Mouse (Mus musculus) midbrain, embryonic 12.5 days (tissue): ENCODE measurements at regions not wholly inside any gene's neighbourhood (a gene's known extent, or its start where the extent isn't known, plus 50 kb on each side); places are given as distances from the start of the nearest gene placed in this dataset.
A peak's percentile ranks its signal among the peaks of the same experiment; 100 is the strongest.
"Not testable (repeated sequence)": the region's sequence is repeated elsewhere in the genome, so short reads cannot be mapped to it uniquely, and the experiment has no call there.

ENCODE experiments used
- ATAC-seq: fragments of 200-750 bp; cut with Nextera tagmentation; 2 replicates; pipeline ENCODE4 v1.8.0; 2017; ENCODE audit warnings: low read depth, moderate TSS enrichment, moderate library complexity; ENCODE audit not compliant: low FRiP score
- H3K27ac ChIP-seq: fragments of 300-500 bp; sonication (generic); replicated peaks from 2 replicates; pipeline ENCODE4 v1.5.1; 2016; ENCODE audit warnings: mild to moderate bottlenecking
- H3K27me3 ChIP-seq: fragments of 300-500 bp; sonication (generic); 2 replicates; pipeline ENCODE4 v1.6.1; 2016; ENCODE audit warnings: mild to moderate bottlenecking
- H3K36me3 ChIP-seq: fragments of 300-500 bp; sonication (generic); 2 replicates; pipeline ENCODE4 v1.6.1; 2016
- H3K4me1 ChIP-seq: fragments of 300-500 bp; sonication (generic); 2 replicates; pipeline ENCODE4 v1.6.1; 2016
- H3K4me2 ChIP-seq: fragments of 300-500 bp; sonication (generic); replicated peaks from 2 replicates; pipeline ENCODE4 v1.6.1; 2016; ENCODE audit warnings: mild to moderate bottlenecking, moderate library complexity
- H3K4me3 ChIP-seq: fragments of 300-500 bp; sonication (generic); 2 replicates; pipeline ENCODE4 v1.5.1; 2016; ENCODE audit warnings: mild to moderate bottlenecking
- H3K9ac ChIP-seq: fragments of 300-500 bp; sonication (generic); replicated peaks from 2 replicates; pipeline ENCODE4 v1.6.1; 2016; ENCODE audit warnings: mild to moderate bottlenecking, moderate library complexity
- H3K9me3 ChIP-seq: fragments of 300-500 bp; sonication (generic); 2 replicates; pipeline ENCODE4 v1.6.1; 2016; ENCODE audit warnings: mild to moderate bottlenecking
- WGBS: fragments of 180-500 bp; shearing (Covaris S2); methylation state at CpG from one replicate; pipeline ENCODE4 v1.1.7; 2016; 5-methylcytosine and 5-hydroxymethylcytosine counted together

DNA sequence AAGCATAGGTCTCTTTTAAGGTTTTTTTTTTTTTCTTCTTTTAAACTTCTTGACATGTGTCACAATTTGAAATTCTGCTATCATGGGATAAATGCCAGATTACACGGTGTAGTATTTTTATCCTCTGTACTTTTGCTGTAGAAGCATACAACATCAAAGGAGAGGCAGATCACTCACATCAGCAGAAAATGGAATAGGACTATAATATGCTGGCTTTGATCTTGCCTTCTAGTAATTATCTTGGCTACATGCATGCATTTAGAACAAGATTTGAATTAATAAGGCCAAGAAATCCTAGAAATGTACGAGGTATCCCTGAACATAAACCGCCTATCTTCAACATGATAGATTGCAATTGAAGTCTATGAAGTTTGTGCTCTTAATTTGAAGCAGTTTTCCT, 251.9 kb upstream of the 1700008P02Rik start:
- 71% methylated on average over 3 of the region's 3 CpGs for WGBS
- H3K4me2 ChIP-seq = no peak overlapping the region
- no peaks in the 10 kb centered on the region for H3K27me3 ChIP-seq
- H3K27ac ChIP-seq = no peak overlapping the region
- H3K4me1 ChIP-seq = no peaks in the 10 kb centered on the region
- no peak for ATAC-seq
- H3K36me3 ChIP-seq = no peaks in the 10 kb centered on the region
- H3K4me3 ChIP-seq = no peak overlapping the region
- no peak overlapping the region for H3K9ac ChIP-seq
- H3K9me3 ChIP-seq = no peaks in the 10 kb centered on the region

DNA sequence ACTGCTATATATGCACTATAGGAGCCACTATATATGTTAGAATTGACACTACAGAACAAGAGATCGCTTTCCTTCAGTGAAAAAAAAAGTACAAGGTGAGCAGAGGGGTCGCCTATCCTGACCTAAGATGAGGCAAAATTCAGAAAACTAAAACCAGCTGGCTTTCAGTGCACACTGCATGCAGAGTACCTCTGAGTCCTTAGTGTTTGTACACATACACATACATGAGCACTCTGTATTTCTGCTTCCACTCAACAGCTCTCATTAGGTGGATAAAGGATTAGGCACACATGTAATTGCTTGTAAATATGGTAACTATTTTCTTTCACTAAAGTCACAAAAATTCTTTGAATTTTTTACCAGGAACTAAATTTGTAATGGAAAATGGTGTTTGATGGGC, 251.5 kb upstream of the 1700008P02Rik start:
- H3K4me1 ChIP-seq = no peaks in the 10 kb centered on the region
- H3K4me3 ChIP-seq = no peak overlapping the region
- H3K9ac ChIP-seq = no peak overlapping the region
- no peak for ATAC-seq
- H3K27me3 ChIP-seq = no peaks in the 10 kb centered on the region
- no peaks in the 10 kb centered on the region for H3K36me3 ChIP-seq
- no peak overlapping the region for H3K27ac ChIP-seq
- no peak overlapping the region for H3K4me2 ChIP-seq
- 79% methylated on average over 2 of the region's 2 CpGs for WGBS
- H3K9me3 ChIP-seq = no peaks in the 10 kb centered on the region

GRCm38 (mm10) chr3:6866148-6866483, 245.9 kb upstream of the 1700008P02Rik start:
- Histone ChIP-seq H3K4me2 (no peak overlapping the region), H3K4me1 (no peaks in the 10 kb centered on the region), H3K27me3 (no peaks in the 10 kb centered on the region), H3K4me3 (no peak overlapping the region), H3K9me3 (no peaks in the 10 kb centered on the region), H3K27ac (no peak overlapping the region), H3K9ac (no peak overlapping the region), H3K36me3 (no peaks in the 10 kb centered on the region)
- no peak for ATAC-seq

GRCm38 (mm10) chr3:6865462-6866147, 245.4 kb upstream of the 1700008P02Rik start:
- WGBS = 74% methylated on average over 3 of the region's 3 CpGs
- no peak overlapping the region for H3K9ac ChIP-seq
- no peak overlapping the region for H3K4me2 ChIP-seq
- H3K27ac ChIP-seq = no peak overlapping the region
- H3K4me1 ChIP-seq = no peaks in the 10 kb centered on the region
- no peak overlapping the region for H3K4me3 ChIP-seq
- no peaks in the 10 kb centered on the region for H3K9me3 ChIP-seq
- H3K27me3 ChIP-seq = no peaks in the 10 kb centered on the region
- ATAC-seq = 0 out of 2 replicates have a peak, but pooled peaks have one; percentile 19
- H3K36me3 ChIP-seq = no peaks in the 10 kb centered on the region

DNA sequence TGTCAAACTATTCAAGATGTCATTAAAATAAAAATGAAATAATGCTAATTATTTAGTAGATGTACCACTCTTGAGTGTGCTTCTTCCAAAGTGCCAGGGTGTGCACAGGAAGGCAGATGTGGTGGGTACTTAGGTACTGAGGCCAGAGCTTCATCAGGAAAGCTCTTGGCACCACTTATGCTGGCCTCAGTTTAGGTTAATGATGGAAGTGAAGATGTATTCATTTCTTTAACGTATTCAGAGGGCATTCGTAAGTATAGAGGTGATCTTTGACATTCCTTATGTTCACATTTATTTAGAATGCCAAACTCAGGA, 239.6 kb upstream of the 1700008P02Rik start:
- peak; percentile 32 for ATAC-seq
- Histone ChIP-seq H3K27ac (no peak overlapping the region; the same call in 1 of the 2 replicates), H3K9ac (no peak overlapping the region), H3K9me3 (no peaks in the 10 kb centered on the region), H3K4me1 (no peaks in the 10 kb centered on the region; the same call in 1 of the 2 replicates), H3K4me2 (no peak overlapping the region), H3K4me3 (no peak overlapping the region), H3K27me3 (no peaks in the 10 kb centered on the region), H3K36me3 (no peaks in the 10 kb centered on the region)
- WGBS = 87% methylated on average over 2 of the region's 2 CpGs

DNA sequence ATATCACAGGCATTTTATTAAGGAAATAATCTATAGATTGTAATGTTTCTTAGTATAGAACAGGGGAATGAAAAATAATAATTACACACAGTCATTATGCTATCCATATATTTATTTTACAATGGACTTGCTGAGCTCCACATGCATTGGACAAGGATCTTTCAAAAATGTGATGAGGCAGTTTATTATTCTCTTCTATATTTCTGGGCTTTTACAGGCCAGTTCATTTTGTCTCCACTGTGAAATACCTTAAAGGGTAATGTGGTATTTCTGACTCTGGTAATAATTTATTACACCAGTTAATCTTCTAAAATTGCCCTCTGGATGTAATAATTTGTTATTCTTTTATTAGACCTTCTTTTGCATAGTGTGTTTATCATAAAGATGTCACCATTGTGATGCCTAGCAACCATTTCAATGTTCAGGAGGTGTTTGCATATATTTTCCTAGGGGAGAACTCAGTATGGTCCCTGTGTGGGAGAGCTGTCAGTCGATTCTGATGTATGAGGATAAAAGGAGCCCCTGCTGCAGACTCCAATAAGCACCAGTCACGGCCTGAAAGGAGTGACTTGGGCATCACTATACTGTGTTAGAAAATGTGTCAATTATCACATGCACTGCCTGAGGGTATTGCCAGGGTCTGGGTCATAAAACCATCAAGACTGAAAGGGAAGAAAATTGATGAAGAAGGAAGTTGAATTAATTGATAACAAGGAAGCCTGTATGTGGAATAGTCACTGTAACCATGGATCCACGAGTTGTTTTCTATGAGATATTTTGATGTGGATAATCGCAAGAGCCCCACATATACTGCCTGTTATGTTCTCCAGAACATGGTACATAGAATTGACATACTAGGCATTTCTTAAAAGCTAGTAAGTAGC, 239.0 kb upstream of the 1700008P02Rik start:
- Histone ChIP-seq H3K9ac (no peak overlapping the region), H3K4me3 (no peak overlapping the region), H3K9me3 (no peaks in the 10 kb centered on the region), H3K27ac (no peak overlapping the region; the same call in 1 of the 2 replicates), H3K27me3 (no peaks in the 10 kb centered on the region), H3K4me2 (no peak overlapping the region), H3K4me1 (no peaks in the 10 kb centered on the region; the same call in 1 of the 2 replicates), H3K36me3 (no peaks in the 10 kb centered on the region)
- ATAC-seq = peak; percentile 99
- 43% methylated on average over 4 of the region's 4 CpGs for WGBS

DNA sequence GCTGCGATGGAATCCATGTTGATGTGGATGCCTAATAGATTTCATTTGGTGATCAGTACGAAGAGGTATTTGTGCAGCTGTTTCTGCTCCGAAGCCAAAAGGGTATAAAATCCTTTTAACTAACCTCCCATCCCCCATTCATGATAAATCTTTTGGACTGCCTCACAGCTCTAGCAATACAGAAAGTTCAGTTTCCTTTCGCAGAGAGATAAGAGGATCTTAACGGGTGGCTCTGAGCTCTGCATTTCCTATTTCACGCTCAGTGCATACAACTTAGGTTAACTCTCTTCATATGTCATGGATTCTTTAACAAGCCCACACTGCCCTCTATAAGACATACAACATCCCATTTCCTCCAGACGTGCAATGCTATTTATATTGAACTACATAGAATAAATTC, 199.1 kb upstream of the 1700008P02Rik start:
- Histone ChIP-seq H3K4me2 (no peak overlapping the region), H3K4me3 (no peak overlapping the region), H3K4me1 (no peaks in the 10 kb centered on the region), H3K9me3 (no peaks in the 10 kb centered on the region), H3K36me3 (no peaks in the 10 kb centered on the region), H3K27me3 (no peaks in the 10 kb centered on the region), H3K27ac (no peak overlapping the region), H3K9ac (no peak overlapping the region)
- no peak for ATAC-seq
- WGBS = 75% methylated on average over 7 of the region's 7 CpGs

DNA sequence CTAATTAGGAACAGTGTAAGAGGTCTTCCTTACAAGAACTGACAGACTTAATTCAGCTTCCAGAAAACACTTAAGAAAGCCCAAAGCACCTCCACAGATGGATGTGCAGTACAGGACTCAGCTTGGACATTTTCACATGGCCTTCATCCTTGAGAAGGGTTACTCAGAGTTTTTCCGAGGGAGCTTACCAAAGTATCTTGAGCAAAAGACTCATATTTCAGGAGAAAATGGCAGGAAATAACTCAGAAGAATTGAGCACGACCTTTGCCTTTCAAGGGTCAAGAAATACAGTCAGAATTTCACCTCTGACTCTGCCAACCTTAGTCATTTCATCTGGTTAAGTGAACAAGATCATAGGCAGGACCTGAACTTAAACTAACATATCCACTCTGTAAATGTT, 192.1 kb upstream of the 1700008P02Rik start:
- ATAC-seq = no peak
- Histone ChIP-seq H3K4me1 (no peaks in the 10 kb centered on the region), H3K27me3 (no peaks in the 10 kb centered on the region), H3K27ac (no peak overlapping the region), H3K4me2 (no peak overlapping the region), H3K9ac (no peak overlapping the region), H3K9me3 (no peaks in the 10 kb centered on the region), H3K36me3 (no peaks in the 10 kb centered on the region), H3K4me3 (no peak overlapping the region)
- 60% methylated on average over 2 of the region's 2 CpGs for WGBS

DNA sequence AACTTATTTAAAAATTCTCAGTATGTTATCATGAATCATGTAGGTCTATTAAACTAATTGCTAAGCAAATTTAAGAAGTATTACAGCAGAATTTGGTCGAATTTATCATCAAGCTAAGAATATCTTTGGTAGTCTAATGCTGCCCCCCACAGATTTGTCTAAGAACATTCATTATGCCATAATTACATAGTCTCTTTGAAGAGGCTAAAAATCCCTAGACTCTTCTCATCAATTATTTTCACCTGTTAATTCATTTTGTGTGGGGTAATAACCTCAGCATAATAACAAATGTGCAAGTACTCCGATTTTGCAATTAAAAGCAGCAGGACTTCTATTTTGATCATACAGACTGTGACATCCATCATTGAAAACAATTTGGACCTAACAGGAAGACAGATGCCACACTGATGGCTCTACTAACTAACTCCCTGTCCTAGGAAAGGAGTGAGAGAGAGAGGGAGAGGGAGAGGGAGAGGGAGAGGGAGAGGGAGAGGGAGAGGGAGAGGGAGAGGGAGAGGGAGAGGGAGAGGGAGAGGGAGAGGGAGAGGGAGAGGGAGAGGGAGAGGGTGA, 189.2 kb upstream of the 1700008P02Rik start:
- H3K27me3 ChIP-seq = no peaks in the 10 kb centered on the region
- H3K27ac ChIP-seq = no peak overlapping the region
- no peaks in the 10 kb centered on the region for H3K4me1 ChIP-seq
- no peak for ATAC-seq
- H3K9ac ChIP-seq = no peak overlapping the region
- H3K4me2 ChIP-seq = no peak overlapping the region
- 55% methylated on average over 2 of the region's 2 CpGs for WGBS
- no peaks in the 10 kb centered on the region for H3K9me3 ChIP-seq
- H3K4me3 ChIP-seq = no peak overlapping the region
- H3K36me3 ChIP-seq = no peaks in the 10 kb centered on the region

- not testable (repeated sequence) for H3K27ac ChIP-seq, H3K4me1 ChIP-seq, H3K9me3 ChIP-seq, H3K4me3 ChIP-seq, H3K4me2 ChIP-seq, H3K36me3 ChIP-seq, H3K9ac ChIP-seq, H3K27me3 ChIP-seq, ATAC-seq
- 96% methylated on average over 33 of the region's 37 CpGs for WGBS
Measured at GRCm38 (mm10) chr3:6800092-6800716, 180.0 kb upstream of the 1700008P02Rik start.

GRCm38 (mm10) chr3:6768506-6768905, 148.3 kb upstream of the 1700008P02Rik start:
- WGBS = 83% methylated on average over 2 of the region's 2 CpGs

GRCm38 (mm10) chr3:6768085-6768484, 147.8 kb upstream of the 1700008P02Rik start:
- H3K4me3 ChIP-seq, H3K4me2 ChIP-seq, H3K36me3 ChIP-seq, H3K27me3 ChIP-seq, H3K9ac ChIP-seq, H3K27ac ChIP-seq, H3K4me1 ChIP-seq, H3K9me3 ChIP-seq, ATAC-seq: not testable (repeated sequence)

More at GRCm38 (mm10) chr3:6768506-6768905, 148.3 kb upstream of the 1700008P02Rik start:
- Histone ChIP-seq H3K36me3 (no peaks in the 10 kb centered on the region), H3K9ac (no peak overlapping the region), H3K4me3 (no peak overlapping the region), H3K27me3 (no peaks in the 10 kb centered on the region), H3K9me3 (no peaks in the 10 kb centered on the region), H3K27ac (no peak overlapping the region), H3K4me1 (no peaks in the 10 kb centered on the region), H3K4me2 (no peak overlapping the region)
- no peak for ATAC-seq
